Mouse (Mus musculus): ENCODE measurements at regions not wholly inside any gene's neighbourhood (a gene's known extent, or its start where the extent isn't known, plus 50 kb on each side); places are given as distances from the start of the nearest gene placed in this dataset.

DNA sequence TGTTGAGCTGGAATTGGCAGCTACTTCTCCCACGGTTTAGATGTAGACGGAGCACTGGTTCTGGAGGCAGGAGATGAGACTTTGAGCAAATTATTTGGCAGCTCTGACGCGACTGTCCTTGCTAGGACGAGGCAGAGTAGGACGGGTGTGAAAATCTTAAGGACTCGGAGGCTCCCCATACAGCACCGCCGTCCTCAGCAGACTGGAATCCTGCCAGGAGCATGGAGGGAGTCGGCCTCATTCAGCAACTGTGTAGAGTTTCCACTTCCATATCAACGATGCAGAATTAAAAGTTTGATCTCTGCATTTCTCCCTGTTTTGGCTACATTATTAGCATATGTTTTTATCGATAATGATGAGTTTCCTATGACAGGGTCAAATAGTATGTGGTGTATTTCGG, 117.7 kb upstream of the Plcz1 start:
- TF ChIP-seq CTCF (IDR thresholded peaks at IDR 0.05; ENCODE audit: insufficient read depth, low read depth, low read length), result no peak
- no peak for TF ChIP-seq POLR2A (IDR thresholded peaks at IDR 0.05; ENCODE audit: insufficient read depth, low read depth, low read length)
- Histone ChIP-seq H3K4me1 (ENCODE audit: control insufficient read depth, insufficient read depth, low read length) (peaks cover 2% of the 10 kb centered on the region; the same call in 1 of the 2 replicates), H3K4me3 (ENCODE audit: insufficient read depth, low read depth, low read length) (no peak overlapping the region), H3K27ac (ENCODE audit: insufficient read depth, low read depth, low read length) (no peak overlapping the region)
- 60% methylated on average over 13 of the region's 13 CpGs for WGBS

GRCm38 (mm10) chr6:140157375-140157774, 116.1 kb upstream of the Plcz1 start:
- Histone ChIP-seq H3K4me3 (ENCODE audit: insufficient read depth, low read depth, low read length) (no peak overlapping the region), H3K27ac (ENCODE audit: insufficient read depth, low read depth, low read length) (no peak overlapping the region), H3K4me1 (ENCODE audit: control insufficient read depth, insufficient read depth, low read length) (peaks cover 2% of the 10 kb centered on the region; the same call in 1 of the 2 replicates)
- 89% methylated on average over 6 of the region's 6 CpGs for WGBS
- no peak for TF ChIP-seq CTCF (IDR thresholded peaks at IDR 0.05; ENCODE audit: insufficient read depth, low read depth, low read length)

- Histone ChIP-seq H3K27ac (ENCODE audit: insufficient read depth, low read depth, low read length) (no peak overlapping the region), H3K4me3 (ENCODE audit: insufficient read depth, low read depth, low read length) (no peak overlapping the region), H3K4me1 (ENCODE audit: control insufficient read depth, insufficient read depth, low read length) (peaks cover 7% of the 10 kb centered on the region; the same call in 1 of the 2 replicates)
- no peak for TF ChIP-seq POLR2A (IDR thresholded peaks at IDR 0.05; ENCODE audit: insufficient read depth, low read depth, low read length)
- no peak for TF ChIP-seq CTCF (IDR thresholded peaks at IDR 0.05; ENCODE audit: insufficient read depth, low read depth, low read length)
- 67% methylated on average over 10 of the region's 10 CpGs for WGBS
These were observed 111.3 kb upstream of the Plcz1 start for GRCm38 (mm10) chr6:140152418-140153176.

DNA sequence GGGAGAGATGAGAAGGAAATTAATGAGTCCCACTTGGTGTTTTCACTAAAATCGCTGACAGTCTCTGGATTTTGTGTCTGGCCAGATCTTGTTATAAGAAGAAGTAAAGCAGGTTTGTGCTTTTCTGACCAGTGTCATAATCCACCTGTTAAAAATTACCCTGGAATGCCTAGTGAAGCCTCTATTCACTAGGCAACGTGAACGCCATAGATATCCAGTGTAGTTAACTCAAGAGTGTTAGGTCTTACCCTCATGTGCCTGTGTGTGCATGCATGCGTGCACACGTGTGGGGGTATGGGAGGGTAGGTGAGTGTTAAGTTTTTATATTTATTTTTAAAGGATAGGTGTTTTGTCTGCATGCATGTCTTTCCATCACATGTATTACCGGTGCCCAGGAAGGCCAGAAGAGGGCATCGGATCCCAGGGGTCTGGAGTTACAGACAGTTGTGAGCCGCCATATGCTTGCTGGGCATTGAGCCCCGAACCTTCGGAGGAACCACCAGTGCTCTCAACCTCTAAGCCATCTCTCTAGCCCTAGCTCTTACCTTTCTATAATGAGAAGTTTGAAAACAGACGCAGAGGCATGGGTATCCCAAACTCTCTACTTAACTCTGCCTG, 107.5 kb upstream of the Plcz1 start:
- WGBS, result 88% methylated on average over 11 of the region's 11 CpGs
- peaks cover 7% of the 10 kb centered on the region; the same call in 1 of the 2 replicates for H3K4me1 ChIP-seq (ENCODE audit: control insufficient read depth, insufficient read depth, low read length)
- TF ChIP-seq POLR2A (IDR thresholded peaks at IDR 0.05; ENCODE audit: insufficient read depth, low read depth, low read length), result no peak
- no peak for TF ChIP-seq CTCF (IDR thresholded peaks at IDR 0.05; ENCODE audit: insufficient read depth, low read depth, low read length)
- H3K4me3 ChIP-seq (ENCODE audit: insufficient read depth, low read depth, low read length), result no peak overlapping the region
- H3K27ac ChIP-seq (ENCODE audit: insufficient read depth, low read depth, low read length), result no peak overlapping the region

DNA sequence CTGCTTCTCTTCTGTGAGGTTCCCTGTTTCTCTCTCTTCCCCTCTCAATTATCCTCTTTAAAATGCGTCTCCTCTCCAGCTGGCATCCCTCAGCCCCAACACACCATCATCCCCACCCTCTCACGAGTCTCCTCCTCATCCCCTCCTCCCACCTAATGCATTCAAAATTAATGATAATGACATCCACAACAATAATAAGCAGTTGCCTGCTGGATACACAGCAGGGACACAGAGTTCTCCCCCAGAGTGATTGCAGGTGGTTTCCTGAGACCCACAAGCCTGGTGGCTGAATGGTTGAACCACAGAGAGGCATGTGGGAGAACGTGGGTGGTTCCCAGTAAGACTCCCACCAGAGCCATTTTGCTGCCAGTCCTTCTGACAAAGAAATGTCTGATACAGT, 106.9 kb upstream of the Plcz1 start:
- Histone ChIP-seq H3K4me3 (ENCODE audit: insufficient read depth, low read depth, low read length) (no peak overlapping the region), H3K4me1 (ENCODE audit: control insufficient read depth, insufficient read depth, low read length) (peaks cover 7% of the 10 kb centered on the region; the same call in 1 of the 2 replicates), H3K27ac (ENCODE audit: insufficient read depth, low read depth, low read length) (no peak overlapping the region)
- TF ChIP-seq CTCF (IDR thresholded peaks at IDR 0.05; ENCODE audit: insufficient read depth, low read depth, low read length), result no peak
- TF ChIP-seq POLR2A (IDR thresholded peaks at IDR 0.05; ENCODE audit: insufficient read depth, low read depth, low read length), result no peak
- WGBS, result 19% methylated on average over 3 of the region's 3 CpGs

DNA sequence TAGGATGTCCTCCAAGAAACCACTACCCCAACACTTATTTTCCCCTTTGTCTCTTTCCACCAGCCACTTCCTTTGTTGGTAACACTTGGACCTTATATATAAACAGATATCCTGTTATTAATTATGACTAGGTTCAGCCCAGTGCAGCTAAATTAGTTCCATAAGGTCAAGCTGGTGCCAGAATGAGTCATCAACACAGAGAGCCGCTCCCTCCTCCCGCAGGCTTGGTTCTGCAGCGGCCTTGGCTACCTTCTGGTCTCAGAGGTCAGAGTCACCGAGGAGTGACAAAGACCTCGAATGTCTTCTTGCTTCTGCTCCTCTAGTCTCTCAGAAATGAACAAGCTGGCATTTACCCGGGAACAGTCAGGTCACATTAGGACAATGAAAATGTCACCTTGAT, 106.5 kb upstream of the Plcz1 start:
- Histone ChIP-seq H3K27ac (ENCODE audit: insufficient read depth, low read depth, low read length) (no peak overlapping the region), H3K4me3 (ENCODE audit: insufficient read depth, low read depth, low read length) (no peak overlapping the region), H3K4me1 (ENCODE audit: control insufficient read depth, insufficient read depth, low read length) (peaks cover 7% of the 10 kb centered on the region; the same call in 1 of the 2 replicates)
- no peak for TF ChIP-seq CTCF (IDR thresholded peaks at IDR 0.05; ENCODE audit: insufficient read depth, low read depth, low read length)
- no peak for TF ChIP-seq POLR2A (IDR thresholded peaks at IDR 0.05; ENCODE audit: insufficient read depth, low read depth, low read length)
- 44% methylated on average over 6 of the region's 6 CpGs for WGBS

DNA sequence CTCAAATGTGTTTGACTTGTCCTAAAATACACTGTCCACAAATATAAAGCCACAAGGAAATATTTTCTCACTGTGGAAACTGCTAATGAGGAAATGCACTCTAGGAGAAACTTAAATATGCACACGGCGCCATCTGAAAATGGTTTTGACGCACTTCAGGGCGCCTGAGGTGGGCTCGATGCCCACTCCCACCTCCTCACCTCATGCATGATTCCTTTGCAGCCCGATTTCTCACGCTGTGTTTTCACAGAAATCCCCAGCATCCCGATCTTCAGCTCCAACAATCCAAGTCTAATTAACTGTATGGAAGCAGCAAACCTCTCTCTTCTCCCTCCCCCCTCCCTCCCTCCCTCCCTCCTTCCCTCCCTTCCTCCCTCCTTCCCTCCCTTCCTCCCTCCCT, 92.5 kb upstream of the Plcz1 start:
- Histone ChIP-seq H3K4me3 (ENCODE audit: insufficient read depth, low read depth, low read length) (no peak overlapping the region), H3K27ac (ENCODE audit: insufficient read depth, low read depth, low read length) (no peak overlapping the region), H3K4me1 (ENCODE audit: control insufficient read depth, insufficient read depth, low read length) (no peaks in the 10 kb centered on the region)
- WGBS, result 68% methylated on average over 8 of the region's 8 CpGs
- no peak for TF ChIP-seq CTCF (IDR thresholded peaks at IDR 0.05; ENCODE audit: insufficient read depth, low read depth, low read length)
- TF ChIP-seq POLR2A (IDR thresholded peaks at IDR 0.05; ENCODE audit: insufficient read depth, low read depth, low read length), result no peak

- WGBS, result 83% methylated on average over 7 of the region's 7 CpGs
- H3K4me3 ChIP-seq (ENCODE audit: insufficient read depth, low read depth, low read length), result no peak overlapping the region
- TF ChIP-seq POLR2A (IDR thresholded peaks at IDR 0.05; ENCODE audit: insufficient read depth, low read depth, low read length) (no peak), CTCF (IDR thresholded peaks at IDR 0.05; ENCODE audit: insufficient read depth, low read depth, low read length) (no peak)
- H3K4me1 ChIP-seq (ENCODE audit: control insufficient read depth, insufficient read depth, low read length), result no peaks in the 10 kb centered on the region
- no peak overlapping the region for H3K27ac ChIP-seq (ENCODE audit: insufficient read depth, low read depth, low read length)
These were observed 85.4 kb upstream of the Plcz1 start for GRCm38 (mm10) chr6:140126645-140127044.

DNA sequence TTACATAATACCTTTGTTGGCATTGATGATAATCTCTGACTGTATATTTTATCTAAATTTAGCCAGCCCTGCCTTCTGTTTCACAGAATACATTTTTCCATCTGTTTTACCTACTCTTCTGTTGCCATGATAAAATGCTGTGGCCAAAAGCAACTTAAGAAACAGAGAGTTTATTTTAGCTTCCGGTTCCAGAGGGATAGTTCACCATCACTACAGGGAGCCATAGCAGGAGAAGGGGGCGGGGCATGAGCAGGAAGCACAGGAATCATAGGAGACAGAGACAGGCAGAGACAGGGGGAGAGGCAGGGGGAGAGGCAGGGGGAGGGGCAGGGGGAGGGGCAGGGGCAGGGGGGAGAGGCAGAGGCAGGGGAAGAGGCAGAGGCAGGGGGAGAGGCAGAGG, 72.8 kb upstream of the Plcz1 start:
- Histone ChIP-seq H3K27ac (ENCODE audit: insufficient read depth, low read depth, low read length) (no peak overlapping the region), H3K4me1 (ENCODE audit: control insufficient read depth, insufficient read depth, low read length) (no peaks in the 10 kb centered on the region), H3K4me3 (ENCODE audit: insufficient read depth, low read depth, low read length) (no peak overlapping the region)
- TF ChIP-seq POLR2A (IDR thresholded peaks at IDR 0.05; ENCODE audit: insufficient read depth, low read depth, low read length) (no peak), CTCF (IDR thresholded peaks at IDR 0.05; ENCODE audit: insufficient read depth, low read depth, low read length) (no peak)
- 75% methylated on average over 2 of the region's 2 CpGs for WGBS
